Mouse (Mus musculus): ENCODE data around the gene Plod3.

Gene Plod3

DNA sequence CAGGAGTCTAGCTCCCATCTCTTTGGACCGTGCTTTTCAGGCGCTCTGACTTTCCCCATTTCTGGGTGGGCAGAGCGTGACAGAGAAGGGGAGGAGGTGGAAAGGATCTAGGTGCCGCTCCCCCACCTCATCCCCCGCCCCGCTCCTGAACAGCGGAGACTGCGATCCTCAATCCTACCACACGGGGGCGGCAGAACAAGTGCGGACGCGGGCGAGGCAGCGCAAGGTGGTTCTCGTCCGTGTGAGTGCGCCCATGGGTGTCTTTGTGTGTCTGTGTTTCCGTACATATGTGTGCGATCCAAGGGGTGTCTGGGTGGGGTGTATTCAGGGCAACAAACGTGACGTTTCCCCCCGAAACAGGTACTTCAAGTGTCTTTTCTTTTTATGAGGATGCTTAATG, 38.3 kb downstream of the Plod3 start:
- peak; percentile 58 for DNase-seq (ENCODE audit: low spot score)

DNA sequence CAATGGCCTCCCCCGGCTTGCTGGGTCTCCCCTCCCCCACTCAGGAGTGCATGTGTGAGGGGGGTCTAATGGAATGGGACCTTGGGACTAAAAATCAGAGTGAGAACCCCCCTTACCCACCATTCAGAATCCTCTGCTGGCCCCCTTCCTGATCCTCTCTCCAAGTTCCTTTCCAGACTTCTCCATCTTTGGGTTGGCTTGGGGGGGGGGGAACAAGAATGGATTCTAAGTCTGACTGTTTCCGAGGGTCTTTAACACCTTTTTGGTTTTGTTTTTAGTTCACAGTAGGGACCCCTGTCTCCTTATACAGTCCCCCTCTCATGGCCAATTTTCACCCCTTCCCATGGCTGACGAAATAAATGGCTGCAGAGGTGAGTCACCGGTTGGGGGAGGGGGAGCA, 39.3 kb downstream of the Plod3 start, which contains the start of gene Vgf:
Vgf (plus strand) TSS at position 301 of the 400 bp plus-strand sequence.
- DNase-seq (ENCODE audit: low spot score) = no peak

DNA sequence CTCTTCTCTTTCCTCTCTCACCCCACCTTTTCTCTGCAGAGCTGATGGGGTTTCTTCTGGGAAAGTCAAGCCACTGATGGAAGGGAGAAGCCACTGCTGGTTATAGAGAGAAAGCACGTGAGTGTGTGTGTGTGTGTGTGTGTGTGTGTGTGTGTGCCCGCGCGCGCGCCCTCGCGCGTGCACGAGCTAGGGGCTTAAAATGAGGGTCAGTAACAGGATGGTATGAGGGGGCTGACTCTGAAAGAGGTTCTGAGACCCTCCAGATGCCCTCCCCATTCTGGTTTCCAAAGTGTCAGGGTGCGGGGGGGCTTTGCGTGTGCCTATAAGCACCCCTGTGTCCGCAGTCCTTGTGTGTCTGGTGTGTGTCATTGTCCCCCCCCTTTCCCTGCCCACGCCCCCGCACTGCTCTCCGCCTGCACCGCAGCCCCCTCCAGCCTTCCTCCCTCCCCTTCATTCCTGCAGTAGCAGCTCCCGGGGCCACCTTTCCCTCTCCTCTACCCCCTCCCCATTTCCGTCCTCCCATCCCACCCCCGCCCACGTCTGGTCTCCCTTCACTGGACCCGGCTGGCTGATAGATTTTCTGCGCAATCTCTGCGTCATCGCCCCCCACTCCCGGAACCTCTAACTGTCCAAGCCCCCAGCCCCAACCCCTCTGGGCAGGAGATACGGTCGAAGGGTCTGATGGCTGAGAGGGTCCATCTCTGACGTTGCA, 41.9 kb downstream of the Plod3 start:
- DNase-seq (ENCODE audit: low spot score) = no peak

DNA sequence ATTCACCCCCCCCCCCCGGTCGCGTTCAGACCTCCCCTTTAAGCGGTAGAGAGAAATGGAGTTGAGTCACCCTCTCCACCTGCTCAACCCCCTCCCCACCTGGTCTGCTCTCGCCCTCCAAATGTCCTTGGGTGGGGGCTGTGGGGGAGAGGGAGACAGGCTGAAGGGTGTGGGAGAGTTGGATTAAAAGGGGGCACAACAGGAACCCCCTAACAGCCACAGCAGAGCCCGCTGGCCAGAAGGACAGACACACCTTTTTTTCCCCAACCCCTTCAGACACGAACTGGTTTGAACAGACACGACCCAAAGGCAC, 42.4 kb downstream of the Plod3 start:
- DNase-seq (ENCODE audit: low spot score) = no peak

DNA sequence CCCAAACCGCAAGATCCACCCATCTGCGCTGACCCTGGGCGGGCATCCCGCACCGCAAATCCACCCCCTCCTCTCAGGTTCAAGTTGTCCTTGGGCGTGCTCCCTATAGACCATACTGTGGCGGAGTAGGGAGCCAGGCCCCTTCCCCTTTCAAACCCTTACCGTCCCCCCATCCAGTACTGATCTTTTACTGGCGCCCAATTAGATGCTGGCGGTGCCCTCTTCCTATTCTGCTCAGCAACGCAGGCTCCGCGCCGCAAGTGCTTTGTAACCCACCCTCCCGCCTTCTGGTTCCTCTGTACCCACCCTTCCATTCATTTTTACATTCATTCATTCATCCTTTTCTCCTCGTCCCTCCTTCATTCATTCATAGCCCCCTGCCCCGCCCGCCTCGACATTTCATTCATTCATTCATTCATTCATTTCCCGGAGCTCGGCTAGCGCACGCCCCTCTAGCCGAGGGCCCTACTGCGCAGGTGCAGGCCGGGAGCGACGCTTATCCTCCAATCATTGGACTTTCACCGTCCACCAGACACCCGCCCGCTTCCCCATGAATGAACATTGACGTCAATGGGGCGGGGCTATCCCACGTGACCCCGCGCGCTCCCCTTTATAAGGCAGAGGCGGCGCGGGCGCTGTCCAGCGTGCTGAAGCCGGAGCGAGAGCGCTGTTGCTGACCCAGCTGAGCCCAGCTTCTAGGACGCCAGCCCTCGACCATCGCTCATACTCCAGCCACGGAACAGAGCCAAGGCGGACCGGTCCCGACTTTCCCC, 43.0 kb downstream of the Plod3 start:
- DNase-seq (ENCODE audit: low spot score) = peak; percentile 92

DNA sequence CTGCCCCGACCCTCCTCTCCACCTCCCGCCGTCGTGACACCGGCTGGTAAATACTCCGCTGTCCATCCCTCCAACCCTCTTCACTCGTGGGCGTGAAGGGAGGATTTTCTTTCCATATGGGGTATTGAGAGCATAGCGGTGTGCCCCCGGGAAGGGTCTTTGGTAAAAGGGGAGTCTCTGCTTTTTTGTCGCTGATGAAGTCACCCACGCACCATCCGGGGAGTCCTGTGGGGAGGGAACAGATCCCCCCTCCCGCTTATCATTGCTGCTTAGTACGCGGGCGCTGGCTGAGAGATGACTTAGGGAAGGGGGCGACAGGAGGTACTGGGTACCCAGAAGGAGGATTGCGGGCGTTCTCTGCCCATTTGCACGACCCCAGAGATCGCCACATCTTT, 43.6 kb downstream of the Plod3 start:
- DNase-seq (ENCODE audit: low spot score) = no peak

DNA sequence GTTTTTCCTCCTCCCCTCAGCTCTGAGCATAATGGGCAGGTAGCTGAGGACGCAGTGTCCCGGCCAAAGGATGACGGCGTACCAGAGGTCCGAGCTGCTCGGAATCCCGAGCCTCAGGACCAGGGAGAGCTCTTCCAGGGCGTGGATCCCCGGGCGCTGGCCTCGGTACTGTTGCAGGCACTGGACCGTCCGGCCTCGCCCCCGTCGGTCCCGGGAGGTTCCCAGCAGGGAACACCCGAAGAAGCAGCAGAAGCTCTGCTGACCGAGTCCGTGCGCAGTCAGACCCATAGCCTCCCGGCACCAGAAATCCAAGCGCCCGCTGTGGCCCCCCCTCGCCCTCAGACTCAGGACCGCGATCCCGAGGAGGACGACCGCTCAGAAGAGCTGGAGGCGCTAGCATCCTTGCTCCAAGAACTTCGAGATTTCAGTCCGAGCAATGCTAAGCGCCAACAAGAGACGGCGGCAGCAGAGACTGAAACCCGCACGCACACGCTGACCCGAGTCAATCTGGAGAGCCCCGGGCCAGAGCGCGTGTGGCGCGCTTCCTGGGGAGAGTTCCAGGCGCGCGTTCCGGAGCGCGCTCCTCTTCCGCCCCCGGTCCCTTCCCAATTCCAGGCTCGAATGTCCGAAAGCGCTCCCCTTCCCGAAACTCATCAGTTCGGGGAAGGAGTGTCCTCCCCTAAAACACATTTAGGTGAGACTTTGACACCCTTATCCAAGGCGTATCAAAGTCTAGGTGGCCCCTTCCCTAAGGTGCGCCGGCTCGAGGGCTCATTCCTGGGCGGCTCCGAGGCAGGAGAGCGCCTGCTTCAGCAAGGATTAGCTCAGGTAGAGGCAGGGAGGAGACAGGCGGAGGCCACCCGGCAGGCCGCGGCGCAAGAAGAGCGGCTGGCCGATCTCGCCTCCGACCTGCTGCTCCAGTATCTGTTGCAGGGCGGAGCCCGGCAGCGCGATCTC, 44.5 kb downstream of the Plod3 start:
- peak; percentile 35 for DNase-seq (ENCODE audit: low spot score)

DNA sequence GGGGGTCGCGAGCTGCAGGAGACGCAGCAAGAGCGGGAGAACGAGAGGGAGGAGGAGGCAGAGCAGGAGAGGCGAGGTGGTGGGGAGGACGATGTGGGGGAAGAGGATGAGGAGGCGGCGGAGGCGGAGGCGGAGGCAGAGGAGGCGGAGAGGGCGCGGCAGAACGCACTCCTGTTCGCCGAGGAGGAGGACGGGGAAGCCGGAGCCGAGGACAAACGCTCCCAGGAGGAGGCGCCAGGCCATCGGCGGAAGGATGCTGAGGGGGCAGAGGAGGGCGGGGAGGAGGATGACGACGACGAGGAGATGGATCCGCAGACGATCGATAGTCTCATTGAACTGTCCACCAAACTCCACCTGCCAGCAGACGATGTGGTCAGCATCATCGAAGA, 45.2 kb downstream of the Plod3 start:
- DNase-seq (ENCODE audit: low spot score) = no peak

DNA sequence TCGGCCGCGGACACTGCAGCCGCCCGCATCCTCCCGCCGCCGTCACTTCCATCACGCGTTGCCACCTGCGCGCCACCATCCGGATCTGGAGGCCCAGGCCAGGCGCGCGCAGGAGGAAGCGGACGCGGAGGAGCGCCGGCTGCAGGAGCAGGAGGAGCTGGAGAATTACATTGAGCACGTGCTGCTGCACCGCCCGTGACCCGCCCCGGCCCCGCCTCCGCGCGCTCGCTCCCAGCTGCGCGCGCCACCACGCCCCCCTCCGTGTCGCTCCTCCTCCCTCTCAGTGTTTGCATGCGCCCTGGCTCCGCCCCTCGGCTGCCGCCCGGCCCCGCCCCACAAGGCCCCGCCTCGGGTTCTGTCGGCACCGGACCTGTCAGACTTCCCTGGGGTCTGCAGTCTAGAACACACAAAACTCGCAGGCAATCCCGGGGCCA, 45.8 kb downstream of the Plod3 start:
- peak; percentile 84 for DNase-seq (ENCODE audit: low spot score)

DNA sequence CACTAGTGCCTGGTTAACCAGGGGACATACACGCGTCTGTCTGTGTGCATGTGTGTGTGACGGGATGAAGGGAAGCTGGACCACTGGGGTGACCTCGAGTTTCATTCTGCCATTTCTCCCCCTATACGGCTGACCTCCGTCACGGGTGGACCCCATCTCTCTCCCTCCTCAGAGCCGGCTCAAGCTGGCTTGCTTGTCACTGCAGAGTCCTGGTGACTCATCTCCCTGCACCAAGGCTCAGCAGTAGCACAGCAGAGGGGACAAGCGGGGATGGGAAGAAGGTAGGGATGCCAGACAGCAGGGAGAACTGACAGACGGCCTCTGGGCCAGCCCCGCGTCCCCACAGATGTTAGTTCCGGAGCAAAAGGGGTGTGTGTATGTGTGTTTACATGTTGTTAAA, 49.4 kb downstream of the Plod3 start:
- DNase-seq (ENCODE audit: low spot score) = no peak

DNA sequence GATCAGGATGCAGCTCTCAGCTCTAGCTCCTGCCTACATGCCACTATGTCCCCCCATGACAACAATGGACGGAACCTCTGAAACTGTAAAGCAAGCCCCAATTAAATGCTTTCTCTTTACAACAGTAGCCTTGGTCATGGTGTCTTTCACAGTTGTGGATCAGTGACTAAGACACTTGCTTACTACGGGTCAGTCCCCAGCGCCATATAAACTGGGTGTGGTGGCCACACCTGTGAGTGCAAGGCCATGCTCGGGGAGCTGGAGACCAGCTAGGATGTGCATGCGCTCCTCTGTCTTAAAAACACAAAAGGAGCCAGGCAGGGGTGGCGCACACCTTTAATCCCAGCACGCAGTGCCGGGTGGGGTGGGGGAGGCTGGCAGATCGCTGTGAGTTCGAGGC, 52.6 kb downstream of the Plod3 start:
- no peak for DNase-seq (ENCODE audit: low spot score)

DNA sequence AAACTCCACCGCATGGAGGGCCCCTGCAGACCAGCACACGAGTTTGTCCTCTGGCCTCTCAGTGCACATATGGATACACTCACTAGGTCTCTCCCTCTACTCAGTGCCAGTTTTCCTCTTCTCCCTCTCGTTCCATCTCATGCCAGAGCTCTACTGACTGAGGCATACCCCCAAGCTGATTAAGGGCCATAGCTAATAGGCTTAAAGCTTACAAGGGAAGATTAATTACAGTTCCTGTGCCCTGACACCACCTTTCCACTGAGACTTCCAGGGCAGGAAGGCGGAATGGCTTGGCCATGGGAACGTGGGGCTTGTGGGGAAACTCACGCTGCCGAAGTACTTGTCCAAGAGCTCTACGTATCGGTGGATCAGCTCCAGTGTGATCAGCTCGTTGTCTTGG, 54.6 kb downstream of the Plod3 start:
- no peak for DNase-seq (ENCODE audit: low spot score)

DNA sequence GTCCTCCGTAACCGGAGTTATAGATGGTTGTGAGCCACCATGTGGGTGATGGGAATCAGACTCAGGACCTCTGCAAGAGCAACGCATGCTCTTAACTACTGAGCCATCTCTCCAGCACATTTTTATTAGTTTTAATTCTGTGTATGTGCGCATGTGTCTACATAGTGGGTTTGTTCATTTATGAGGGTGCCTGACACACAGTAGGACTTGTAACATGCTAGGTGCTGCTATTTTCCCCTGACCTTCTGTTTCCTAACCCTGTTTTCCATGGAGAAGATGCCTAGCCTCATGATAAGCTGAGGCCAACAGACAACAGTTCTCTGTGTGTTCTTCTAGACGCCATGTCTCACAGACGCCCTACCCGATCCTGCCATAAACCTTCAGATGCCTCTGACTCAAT, 57.2 kb downstream of the Plod3 start:
- DNase-seq (ENCODE audit: low spot score) = no peak

DNA sequence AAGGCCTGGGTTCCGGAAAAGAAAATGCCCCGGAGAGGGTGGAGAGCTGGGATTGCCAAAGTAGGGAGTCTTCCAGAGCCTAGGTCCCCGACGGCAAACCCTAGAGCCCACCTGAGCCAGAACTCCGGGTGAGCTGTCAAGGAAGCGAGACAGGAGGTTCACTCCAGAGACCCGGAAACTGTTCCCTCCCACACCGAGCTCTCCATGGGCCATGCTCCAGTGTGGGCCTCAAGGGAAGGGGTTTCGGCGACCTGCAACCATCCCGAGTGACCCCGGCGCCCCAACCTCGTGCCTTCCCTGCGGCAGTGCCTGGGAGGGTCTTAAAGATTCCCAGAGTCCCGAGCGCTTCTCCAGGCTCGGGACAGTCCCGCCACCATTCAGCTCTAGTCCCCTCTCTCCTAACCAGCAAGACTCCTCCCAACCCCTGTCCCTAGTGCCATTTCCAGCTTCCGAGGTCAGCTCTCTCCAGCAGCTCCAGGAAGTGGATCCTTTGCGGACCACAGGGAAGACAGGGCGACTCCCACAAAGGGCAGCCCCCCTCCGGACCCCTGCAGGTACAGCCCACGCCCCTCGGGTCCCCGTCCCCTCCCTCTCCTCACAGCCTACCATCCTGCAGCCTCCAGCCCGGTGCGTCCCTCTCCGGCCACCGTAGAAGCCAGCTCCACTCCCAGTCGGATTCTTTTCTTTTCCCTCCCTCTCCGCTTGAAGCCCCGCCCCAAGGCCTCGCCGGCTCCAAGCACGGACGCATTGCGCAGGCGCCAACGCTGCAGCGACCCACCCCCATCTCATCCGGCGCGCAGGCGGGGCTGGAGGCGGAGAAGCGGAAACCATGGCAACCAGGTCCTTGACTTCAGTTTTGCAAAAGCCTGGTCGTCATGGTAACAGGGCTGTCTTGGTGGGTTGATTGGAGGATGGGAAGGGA, 58.8 kb downstream of the Plod3 start, which contains the start of gene Ap1s1:
Ap1s1 (minus strand) TSS at position 734 of the 922 bp plus-strand sequence.
- peak; percentile 95 for DNase-seq (ENCODE audit: low spot score)
